Comparison of ENCODE assay signal across 14 mouse cellular contexts in the genomic region with DNA sequence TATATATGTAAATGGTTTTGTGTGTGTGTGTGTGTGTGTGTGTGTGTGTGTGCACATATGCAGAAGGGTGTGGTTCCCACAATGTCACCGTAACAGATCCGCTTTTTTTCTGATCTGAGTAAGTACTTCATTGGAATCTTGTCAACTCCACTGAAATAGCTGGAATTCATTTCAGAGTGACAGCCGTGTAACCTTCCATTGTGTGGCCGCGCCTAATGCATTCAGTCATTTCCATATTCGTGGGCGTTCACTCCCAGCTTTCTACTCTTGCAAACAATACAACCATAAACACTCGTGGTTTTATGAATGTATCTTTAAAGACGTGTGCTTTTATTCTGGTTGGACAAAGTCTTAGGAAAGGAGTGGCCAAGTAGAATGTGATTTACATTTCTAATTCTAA. TPM values are rescaled to one million over a fixed set of nuclear protein-coding genes. Genes with fewer than 3 reads are reported as not detected.
A peak's percentile ranks its signal among the peaks of the same experiment; 100 is the strongest.
DNase-seq lines count a peak whose midpoint lies in the region; ATAC-seq and TF ChIP-seq lines count a peak whose summit lies in the region.
"Had no signal": no experiment of that assay in that cellular context is flagged by ENCODE, and none has a peak within 500 bp of the region (broad histone marks: within the 10 kb centered on the region; RNA-seq: fewer than 3 reads in every experiment).

No protein-coding gene starts in this region.

- H3K9ac ChIP-seq in heart, embryonic 14.5 days (ENCODE audit: low read length) = no peak overlapping the region
- no peak overlapping the region for H3K9ac ChIP-seq in midbrain, embryonic 16.5 days (ENCODE audit: low read depth, low read length)
- H3K9ac ChIP-seq in forebrain, embryonic 12.5 days = no peak overlapping the region
- H3K9ac ChIP-seq in midbrain, embryonic 15.5 days = no peak overlapping the region
- H3K9ac ChIP-seq in liver, postnatal 0 days (replicated peaks) = no peak overlapping the region
- H3K9ac ChIP-seq: lung, embryonic 14.5 days had no signal

- DNase-seq in heart, adult 18-20 months = no peak
- peak; percentile 52 for DNase-seq in midbrain, embryonic 10.5 days (ENCODE audit: low spot score)
- no peak for DNase-seq in liver, postnatal 0 days
- no peak for DNase-seq in B cell, adult 2 months
- DNase-seq: adrenal gland, postnatal 25 days; kidney, adult 11 months; kidney, postnatal 4 days; lung, embryonic 14.5 days; thymus, adult 18-20 months had no signal

- peaks cover 2% of the 10 kb centered on the region; the same call in 1 of the 2 replicates for H3K36me3 ChIP-seq in heart, embryonic 14.5 days (ENCODE audit: control insufficient read depth, insufficient read depth, low read length)
- no peaks in the 10 kb centered on the region for H3K36me3 ChIP-seq in midbrain, embryonic 10.5 days
- H3K36me3 ChIP-seq in midbrain, embryonic 16.5 days (ENCODE audit: control insufficient read depth, insufficient read depth, low read length) = no peaks in the 10 kb centered on the region
- H3K36me3 ChIP-seq in forebrain, embryonic 12.5 days (replicated peaks) = no peaks in the 10 kb centered on the region
- no peaks in the 10 kb centered on the region for H3K36me3 ChIP-seq in midbrain, embryonic 15.5 days (replicated peaks)
- H3K36me3 ChIP-seq in liver, postnatal 0 days (replicated peaks; ENCODE audit: insufficient read depth, low read length) = no peaks in the 10 kb centered on the region

- H3K9me3 ChIP-seq in heart, embryonic 14.5 days (ENCODE audit: control insufficient read depth, low read length) = no peaks in the 10 kb centered on the region
- H3K9me3 ChIP-seq in midbrain, embryonic 10.5 days (replicated peaks) = no peaks in the 10 kb centered on the region
- no peaks in the 10 kb centered on the region for H3K9me3 ChIP-seq in midbrain, embryonic 16.5 days (replicated peaks; ENCODE audit: control insufficient read depth, low read length, poor library complexity, severe bottlenecking)
- no peaks in the 10 kb centered on the region for H3K9me3 ChIP-seq in forebrain, embryonic 12.5 days
- no peaks in the 10 kb centered on the region for H3K9me3 ChIP-seq in midbrain, embryonic 15.5 days
- no peaks in the 10 kb centered on the region for H3K9me3 ChIP-seq in liver, postnatal 0 days (ENCODE audit: low read length)

- peak overlapping the region; percentile 32 to 83; a peak in 3 of 4 replicates for H3K27ac ChIP-seq in heart, embryonic 14.5 days (replicated peaks in 1 of 2; ENCODE audit: control insufficient read depth in 1 of 2, insufficient read depth in 1 of 2, low read depth in 2 of 2, low read length in 2 of 2)
- peak overlapping the region; percentile 55 for H3K27ac ChIP-seq in midbrain, embryonic 10.5 days (replicated peaks)
- H3K27ac ChIP-seq in midbrain, embryonic 16.5 days (ENCODE audit: low read length) = no peak overlapping the region
- H3K27ac ChIP-seq in forebrain, embryonic 12.5 days = no peak overlapping the region
- H3K27ac ChIP-seq in midbrain, embryonic 15.5 days = no peak overlapping the region
- no peak overlapping the region for H3K27ac ChIP-seq in liver, postnatal 0 days (ENCODE audit: low read depth)

- no peak for TF ChIP-seq EP300 in liver, postnatal 0 days (IDR thresholded peaks at IDR 0.05; ENCODE audit: low read depth)

- no peak for ATAC-seq in heart, embryonic 14.5 days (ENCODE audit: insufficient number of reproducible peaks, insufficient read depth, low FRiP score, low read depth)
- ATAC-seq in midbrain, embryonic 16.5 days = no peak
- peak; percentile 55; the same call in 1 of the 2 replicates for ATAC-seq in forebrain, embryonic 12.5 days (ENCODE audit: low FRiP score)
- ATAC-seq in midbrain, embryonic 15.5 days (replicated peaks) = peak; percentile 46; the same call in 1 of the 2 replicates
- ATAC-seq in liver, postnatal 0 days = no peak

- H3K27me3 ChIP-seq in heart, embryonic 14.5 days (ENCODE audit: control insufficient read depth, insufficient read depth, low read length) = no peaks in the 10 kb centered on the region
- H3K27me3 ChIP-seq in midbrain, embryonic 10.5 days (ENCODE audit: low read depth, poor library complexity, severe bottlenecking) = peaks cover 23% of the 10 kb centered on the region
- no peaks in the 10 kb centered on the region for H3K27me3 ChIP-seq in midbrain, embryonic 16.5 days (ENCODE audit: control insufficient read depth, insufficient read depth, low read depth, low read length)
- H3K27me3 ChIP-seq in forebrain, embryonic 12.5 days = peaks cover 16% of the 10 kb centered on the region
- H3K27me3 ChIP-seq in midbrain, embryonic 15.5 days (replicated peaks) = peaks cover 9% of the 10 kb centered on the region
- H3K27me3 ChIP-seq in liver, postnatal 0 days (ENCODE audit: insufficient read depth, low read length) = peaks cover 4% of the 10 kb centered on the region

- no peak for TF ChIP-seq CTCF in liver, postnatal 0 days (IDR thresholded peaks at IDR 0.05; ENCODE audit: low read depth)

- H3K4me3 ChIP-seq in heart, embryonic 14.5 days (ENCODE audit: control insufficient read depth in 1 of 2, insufficient read depth in 1 of 2, low read depth in 1 of 2, low read length in 2 of 2) = no peak overlapping the region
- no peak overlapping the region for H3K4me3 ChIP-seq in midbrain, embryonic 10.5 days
- no peak overlapping the region for H3K4me3 ChIP-seq in midbrain, embryonic 16.5 days (ENCODE audit: low read depth, low read length)
- H3K4me3 ChIP-seq in forebrain, embryonic 12.5 days (replicated peaks) = no peak overlapping the region
- H3K4me3 ChIP-seq in midbrain, embryonic 15.5 days = no peak overlapping the region
- no peak overlapping the region for H3K4me3 ChIP-seq in liver, postnatal 0 days (ENCODE audit: low read depth, low read length)

- no peak overlapping the region for H3K4me2 ChIP-seq in heart, embryonic 14.5 days (ENCODE audit: low read length)
- H3K4me2 ChIP-seq in midbrain, embryonic 16.5 days (ENCODE audit: low read length) = no peak overlapping the region
- no peak overlapping the region for H3K4me2 ChIP-seq in forebrain, embryonic 12.5 days
- no peak overlapping the region for H3K4me2 ChIP-seq in midbrain, embryonic 15.5 days
- H3K4me2 ChIP-seq in liver, postnatal 0 days (ENCODE audit: low read depth, low read length) = no peak overlapping the region
- H3K4me2 ChIP-seq: lung, embryonic 14.5 days had no signal

- WGBS in heart, embryonic 14.5 days = 49% methylated on average over 9 of the region's 9 CpGs
- 35% methylated on average over 9 of the region's 9 CpGs for WGBS in midbrain, embryonic 10.5 days
- WGBS in midbrain, embryonic 16.5 days = 14% methylated on average over 9 of the region's 9 CpGs
- 27% methylated on average over 9 of the region's 9 CpGs for WGBS in forebrain, embryonic 12.5 days
- 15% methylated on average over 9 of the region's 9 CpGs for WGBS in midbrain, embryonic 15.5 days
- WGBS in liver, postnatal 0 days (ENCODE audit: insufficient replicate concordance) = 76% methylated on average over 9 of the region's 9 CpGs

- peaks cover 17 to 48% of the 10 kb centered on the region in 2 experiments for H3K4me1 ChIP-seq in heart, embryonic 14.5 days (ENCODE audit: control insufficient read depth in 2 of 2, insufficient read depth in 2 of 2, low read length in 2 of 2)
- H3K4me1 ChIP-seq in midbrain, embryonic 10.5 days = peaks cover 64% of the 10 kb centered on the region
- 0 out of 2 replicates have a peak, but pooled peaks cover 5% of the 10 kb centered on the region for H3K4me1 ChIP-seq in midbrain, embryonic 16.5 days (ENCODE audit: control insufficient read depth, insufficient read depth, low read length)
- peaks cover 21% of the 10 kb centered on the region for H3K4me1 ChIP-seq in forebrain, embryonic 12.5 days
- peaks cover 18% of the 10 kb centered on the region; the same call in 1 of the 2 replicates for H3K4me1 ChIP-seq in midbrain, embryonic 15.5 days
- no peaks in the 10 kb centered on the region for H3K4me1 ChIP-seq in liver, postnatal 0 days (ENCODE audit: insufficient read depth)

RNA-seq across cellular contexts. Expression of gene Fam189a2, which starts 6.7 kb away (rescaled TPM):
- 12.6 and 17.8 TPM in 2 replicates for polyA plus RNA-seq in heart, embryonic 14.5 days (2014; fragmentation: Nextera tagmentation; extraction: Ambion mirVana)
- 10 to 100 TPM; 55.3 to 60.9 TPM for total RNA-seq in heart, adult 18-20 months (2021)
- polyA plus RNA-seq in midbrain, embryonic 10.5 days (2016; fragmentation: Nextera tagmentation; extraction: Ambion mirVana) = 0.95 and 1.1 TPM in 2 replicates
- polyA plus RNA-seq in midbrain, embryonic 16.5 days (2015; fragmentation: Nextera tagmentation; extraction: Ambion mirVana) = 1.5 and 2.3 TPM in 2 replicates
- 0.47 and 0.63 TPM in 2 replicates for polyA plus RNA-seq in forebrain, embryonic 12.5 days (2016; fragmentation: Nextera tagmentation; extraction: Ambion mirVana)
- polyA plus RNA-seq in midbrain, embryonic 15.5 days (2015; fragmentation: Nextera tagmentation; extraction: Ambion mirVana) = 1.8 and 2.3 TPM in 2 replicates
- 0.11 and 0.27 TPM in 2 replicates for polyA plus RNA-seq in liver, postnatal 0 days (2015; fragmentation: Nextera tagmentation; extraction: Ambion mirVana)
- total RNA-seq: common myeloid progenitor, adult 5-6 weeks had no signal

Comparison
In these comparisons a context has a peak if more than half of its experiments do, and no peak if none do; other contexts are left out.
1. ATAC-seq: peak in forebrain, embryonic 12.5 days (single experiment) and midbrain, embryonic 15.5 days (single experiment); none in heart, embryonic 14.5 days (single experiment), midbrain, embryonic 16.5 days (single experiment) and liver, postnatal 0 days (single experiment).
2. H3K27ac ChIP-seq: peak in heart, embryonic 14.5 days (2 of 2) and midbrain, embryonic 10.5 days (single experiment); none in midbrain, embryonic 16.5 days (single experiment), forebrain, embryonic 12.5 days (single experiment), midbrain, embryonic 15.5 days (single experiment) and liver, postnatal 0 days (single experiment).